Mouse (Mus musculus) gastrocnemius, adult 18-20 months (tissue): ENCODE data around the gene Taar8a. TPM values are rescaled to one million over a fixed set of nuclear protein-coding genes. Genes with fewer than 3 reads are reported as not detected.
"Not testable (repeated sequence)": the region's sequence is repeated elsewhere in the genome, so short reads cannot be mapped to it uniquely, and the experiment has no call there.

Experiments used
- DNase-seq: peaks from one replicate; pipeline ENCODE4 v3.0.0; 2021; ENCODE audit warnings: low spot score
- long read RNA-seq, 2 experiments: library from polyadenylated mRNA; stranded (forward); transcript quantifications; one replicate each; pipeline ENCODE4 v2.0.0; 2021
- total RNA-seq, 2 experiments: library from RNA; stranded (reverse); gene quantifications; 2 replicates each; pipeline ENCODE4 v1.2.3; 2021

Taar8a gene
- total RNA-seq, result not detected
- long read RNA-seq, experiment 1, result 0 reads
- long read RNA-seq, experiment 2, result 0 reads

DNA sequence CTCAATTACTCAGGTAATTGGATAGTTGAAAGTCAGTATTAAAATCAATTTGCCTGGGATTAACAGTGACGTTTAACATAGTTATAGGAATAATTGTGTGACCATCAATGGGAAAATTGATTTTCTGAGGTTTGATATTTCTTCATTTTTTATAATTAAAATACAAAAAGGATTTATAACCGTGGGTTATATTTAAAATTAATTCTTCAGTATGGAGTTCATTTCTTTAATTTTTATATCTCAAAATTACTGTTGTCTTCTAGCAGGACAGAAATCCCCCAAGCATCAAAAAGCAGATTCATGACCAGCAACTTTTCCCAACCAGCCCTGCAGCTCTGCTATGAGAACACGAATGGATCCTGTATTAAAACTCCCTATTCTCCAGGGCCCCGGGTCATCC is at the start of gene Taar8a:
Gene Taar8a, plus strand, starts transcription at position 301 of the 400 bp plus-strand sequence.
- not testable (repeated sequence) for DNase-seq

DNA sequence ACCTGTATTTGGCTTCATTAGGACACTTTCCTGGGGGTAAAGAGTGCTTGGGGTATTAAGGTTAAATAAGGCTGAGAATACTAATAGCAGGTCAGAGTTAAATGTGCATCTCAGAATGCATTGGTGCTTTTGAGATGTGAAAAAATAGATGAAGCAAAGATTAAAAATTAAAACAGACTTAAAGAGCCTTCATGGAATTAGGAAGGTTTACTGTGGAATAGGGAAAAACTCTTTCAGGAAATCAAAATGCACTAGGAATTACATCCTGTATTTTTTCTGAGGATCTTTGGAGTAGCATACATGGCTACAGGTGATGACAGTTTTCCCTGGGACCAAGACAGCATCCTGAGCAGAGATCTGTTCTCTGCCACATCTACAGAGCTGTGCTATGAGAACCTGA is 49.4 kb upstream of the Taar8a start, which contains the start of gene Taar7d:
Gene Taar7d, plus strand, starts transcription at position 301 of the 400 bp plus-strand sequence.
- DNase-seq, result no peak

DNA sequence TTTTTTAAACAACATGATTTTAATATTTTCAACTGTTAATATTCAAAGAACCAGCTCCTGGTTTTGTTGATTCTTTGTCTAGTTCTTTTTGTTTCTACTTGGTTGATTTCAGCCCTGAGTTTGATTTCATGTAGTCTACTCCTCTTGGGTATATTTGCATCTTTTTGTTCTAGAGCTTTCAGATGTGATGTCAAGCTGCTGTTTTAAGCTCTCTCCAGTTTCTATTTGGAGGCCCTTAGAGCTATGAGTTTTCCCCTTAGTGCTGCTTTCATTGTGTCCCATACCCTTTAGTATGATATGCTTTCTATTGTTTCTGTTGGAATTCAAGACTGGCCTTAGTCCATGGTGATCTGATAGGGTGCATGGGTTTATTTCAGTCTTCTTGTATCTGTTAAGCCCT is 45.0 kb upstream of the Taar8a start:
- DNase-seq, result no peak

DNA sequence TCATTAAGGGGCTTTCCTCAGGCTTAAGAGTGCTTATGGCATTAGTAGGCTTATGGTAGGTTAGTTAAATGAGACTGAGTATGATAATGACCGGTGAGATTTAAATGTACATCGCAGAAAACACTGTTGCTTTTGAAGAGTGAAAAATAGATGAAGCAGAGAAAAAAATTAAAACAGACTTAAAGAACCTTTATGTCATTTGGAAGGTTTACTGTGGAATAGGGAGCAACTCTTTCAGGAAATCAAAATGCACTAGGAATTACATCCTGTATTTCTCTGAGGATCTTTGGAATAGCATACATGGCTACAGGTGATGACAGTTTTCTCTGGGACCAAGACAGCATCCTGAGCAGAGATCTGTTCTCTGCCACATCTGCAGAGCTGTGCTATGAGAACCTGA is 39.0 kb upstream of the Taar8a start, which contains the start of gene Taar7e:
Gene Taar7e, plus strand, starts transcription at position 301 of the 400 bp plus-strand sequence.
- DNase-seq, result no peak

DNA sequence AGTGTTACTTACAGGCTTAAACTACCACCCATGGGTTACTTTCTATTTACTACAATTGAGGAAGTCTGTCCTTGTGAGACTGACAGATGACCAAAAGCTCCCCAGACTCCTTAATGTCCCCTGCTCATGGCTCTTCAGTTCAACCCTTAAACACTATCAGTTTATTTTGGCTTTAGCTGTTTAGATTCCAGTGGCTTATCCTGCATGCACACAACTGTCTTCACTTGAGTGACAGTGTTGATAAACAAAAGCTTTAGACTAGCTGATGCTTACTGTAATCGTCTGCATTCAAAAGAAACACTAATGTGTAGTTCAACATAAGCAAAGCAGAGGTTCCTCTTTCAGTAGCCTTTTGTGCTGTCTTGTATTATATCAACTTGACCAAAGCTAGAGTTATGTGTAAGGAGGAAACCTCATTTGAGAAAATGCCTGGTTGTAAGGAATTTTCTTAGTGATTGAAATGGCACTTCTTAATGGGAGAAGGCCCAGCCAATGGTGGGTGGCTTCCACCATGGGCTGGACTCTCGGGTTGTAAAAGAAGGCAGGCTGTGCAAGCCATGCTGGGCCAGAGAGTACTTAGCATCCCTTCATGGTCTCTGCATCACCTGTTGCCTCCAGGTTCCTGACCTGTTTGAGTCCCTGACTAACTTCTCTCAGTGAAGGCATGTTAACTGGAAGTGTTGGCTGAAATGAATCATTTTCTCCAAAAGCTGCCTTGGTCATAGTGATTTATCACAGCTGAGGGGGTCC is 36.0 kb upstream of the Taar8a start:
- DNase-seq, result no peak

DNA sequence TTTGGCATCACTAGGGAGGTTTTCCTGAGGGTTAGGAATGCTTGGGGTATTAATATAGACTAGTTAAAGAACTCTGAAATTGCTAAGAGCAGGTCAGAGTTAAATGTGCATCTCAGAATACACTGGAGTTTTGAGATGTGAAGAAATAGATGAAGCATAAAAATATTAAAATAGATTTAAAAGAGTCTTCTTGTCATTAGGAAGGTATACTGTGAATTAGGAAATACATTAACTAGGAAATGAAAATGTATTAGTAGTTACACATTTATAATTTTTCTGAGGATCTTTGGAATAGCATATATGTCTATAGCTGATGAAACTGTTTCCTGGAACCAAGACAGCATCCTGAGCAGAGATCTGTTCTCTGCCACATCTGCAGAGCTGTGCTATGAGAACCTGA is 27.1 kb upstream of the Taar8a start, which contains the start of gene Taar7f:
Gene Taar7f, plus strand, starts transcription at position 301 of the 400 bp plus-strand sequence.
- no peak for DNase-seq

DNA sequence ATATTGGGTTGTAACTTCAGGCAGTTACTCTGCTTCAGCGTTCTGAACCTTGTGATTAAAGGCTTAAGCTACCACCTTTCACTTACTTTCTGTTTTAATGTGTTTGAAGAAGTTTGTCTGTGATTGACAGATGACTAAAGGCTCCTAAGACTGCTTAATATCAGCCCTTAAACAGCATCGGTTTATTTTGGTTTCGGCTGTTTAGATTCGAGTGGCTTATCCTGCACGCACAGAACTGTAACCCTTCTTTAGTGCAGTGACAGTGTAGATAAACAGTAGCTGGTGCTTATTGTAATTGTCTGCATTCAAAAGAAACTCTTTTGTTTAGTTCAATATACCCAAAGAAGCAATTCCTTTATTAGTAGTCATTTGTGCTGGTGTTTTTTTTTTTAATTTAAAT is 24.3 kb upstream of the Taar8a start:
- no peak for DNase-seq

DNA sequence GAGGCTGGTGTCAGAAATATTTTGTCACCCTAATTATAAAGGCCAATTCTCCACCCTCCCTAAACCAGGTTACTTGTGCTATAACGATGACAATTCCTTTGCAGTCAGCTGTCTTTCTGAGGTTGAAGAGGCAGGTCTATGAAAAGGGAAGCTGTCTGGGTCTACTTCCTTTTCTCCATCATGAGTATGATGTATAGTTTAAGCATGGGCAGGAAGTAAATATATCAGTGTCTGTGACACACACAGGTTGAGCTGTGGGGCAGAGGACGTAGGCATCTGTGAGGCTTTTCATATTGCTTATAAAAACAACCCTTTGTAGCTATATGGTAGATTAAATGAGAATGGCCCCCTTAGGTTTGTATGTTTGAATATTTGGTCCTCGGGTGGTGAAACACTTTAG is 17.3 kb upstream of the Taar8a start:
- DNase-seq, result no peak

DNA sequence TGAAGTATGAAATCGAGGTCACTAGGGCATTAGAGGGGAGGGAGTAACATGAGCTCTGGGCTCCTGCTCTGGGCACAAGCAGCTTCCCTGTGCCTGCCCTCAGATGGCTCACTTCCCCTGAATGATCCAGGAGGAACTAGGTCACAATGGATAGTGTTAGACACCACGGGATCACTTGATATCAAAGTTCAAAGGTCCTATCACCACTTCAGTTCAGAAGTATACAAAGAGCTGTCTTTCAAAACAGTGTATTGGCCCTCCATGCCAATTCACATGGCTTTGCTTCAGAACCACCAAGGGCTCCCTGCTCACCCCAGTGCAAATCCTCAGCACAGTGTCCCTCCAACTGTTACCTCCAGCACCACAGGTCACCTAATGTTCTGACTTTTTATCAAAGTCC is 1.5 kb upstream of the Taar8a start:
- not testable (repeated sequence) for DNase-seq

DNA sequence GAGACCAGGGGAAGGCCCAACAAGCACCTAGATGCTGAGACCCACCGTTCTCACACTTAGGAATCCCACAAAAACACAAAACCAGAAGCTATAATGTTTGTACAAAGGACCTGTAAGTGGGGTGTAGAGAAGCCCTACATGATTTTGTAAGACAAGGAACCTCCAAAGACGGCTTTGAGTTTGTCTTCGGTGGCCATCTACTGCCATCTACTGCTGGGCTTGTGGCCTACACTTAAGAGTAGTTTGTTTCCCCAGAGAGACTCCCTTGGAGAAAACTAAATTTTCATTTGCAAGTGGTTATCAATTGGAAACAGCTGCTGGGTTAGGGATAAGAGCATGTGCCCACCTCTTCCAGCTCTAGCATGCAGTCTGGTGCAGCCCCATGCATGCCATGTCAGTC is 3.9 kb downstream of the Taar8a start:
- peak; percentile 5 for DNase-seq

DNA sequence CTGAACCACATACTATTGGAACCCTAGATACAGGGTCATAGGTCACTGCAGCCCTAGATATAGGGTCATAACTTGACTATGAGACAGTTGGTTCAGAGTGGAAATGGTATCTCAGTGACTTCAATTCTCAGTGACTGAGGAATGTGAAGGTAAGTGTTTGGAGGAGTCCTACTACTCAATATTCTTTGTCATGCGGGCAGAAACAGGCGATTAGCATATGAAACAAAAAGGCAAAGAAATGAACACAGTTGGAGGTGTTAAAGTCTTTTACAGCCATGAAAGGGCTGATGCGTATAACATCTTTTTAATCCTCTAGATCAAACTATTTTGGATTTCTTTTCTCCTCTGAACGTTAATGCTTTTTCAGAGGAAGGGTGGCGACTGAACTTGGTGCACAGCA is 9.6 kb downstream of the Taar8a start:
- no peak for DNase-seq

DNA sequence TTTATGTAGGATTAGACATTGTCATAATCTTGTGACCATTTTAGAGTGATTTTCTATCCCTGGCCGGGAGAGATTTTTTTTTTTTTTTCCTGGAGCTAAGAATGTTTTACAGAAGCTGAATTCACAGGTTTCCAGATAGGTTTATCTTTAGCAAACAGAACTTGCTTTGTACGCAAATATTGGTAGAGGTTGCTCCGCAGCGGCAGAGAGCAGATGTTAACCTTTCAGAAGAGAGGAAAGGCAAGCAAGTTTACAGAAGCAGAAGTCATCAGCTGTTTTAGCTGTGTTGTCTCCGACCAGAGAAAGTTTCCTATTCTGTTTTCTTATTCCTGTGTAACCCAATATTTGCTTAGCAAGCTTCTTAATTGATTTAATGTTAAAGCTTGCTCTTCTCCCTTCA is 10.3 kb downstream of the Taar8a start:
- no peak for DNase-seq

DNA sequence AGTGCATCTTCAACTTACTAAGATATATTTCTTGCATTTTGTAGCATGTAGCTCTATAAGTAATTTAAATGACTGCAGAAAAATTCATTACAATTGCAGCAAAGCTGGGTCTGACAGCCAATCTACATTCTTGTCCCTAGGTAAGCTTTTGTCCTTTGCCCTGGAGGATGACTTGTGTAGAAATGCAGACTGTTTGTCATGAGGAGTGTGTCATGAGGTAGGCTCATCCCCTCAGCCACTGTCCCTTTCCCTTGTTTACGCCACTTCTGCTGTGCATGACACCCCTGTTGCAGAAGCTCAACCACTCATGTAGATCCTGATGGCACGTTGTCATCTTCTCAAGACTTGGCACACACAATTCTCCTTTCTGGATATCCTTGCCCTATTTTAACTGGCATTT is 10.9 kb downstream of the Taar8a start:
- no peak for DNase-seq

DNA sequence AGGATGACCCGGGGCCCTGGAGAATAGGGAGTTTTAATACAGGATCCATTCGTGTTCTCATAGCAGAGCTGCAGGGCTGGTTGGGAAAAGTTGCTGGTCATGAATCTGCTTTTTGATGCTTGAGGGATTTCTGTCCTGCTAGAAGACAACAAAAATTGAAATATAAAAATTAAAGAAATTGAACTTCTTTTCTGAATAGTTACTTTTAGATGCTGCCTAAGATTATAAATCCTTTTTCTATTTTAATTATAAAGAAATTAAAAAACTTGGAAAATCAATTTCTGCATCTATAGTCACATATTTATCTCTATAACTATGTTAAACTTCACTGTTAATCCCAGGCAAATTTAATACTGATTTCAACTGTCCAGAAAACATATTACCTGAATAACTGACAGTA is 15.9 kb downstream of the Taar8a start, which contains the start of gene Taar8b:
Gene Taar8b, minus strand, starts transcription at position 101 of the 400 bp plus-strand sequence.
- no peak for DNase-seq

DNA sequence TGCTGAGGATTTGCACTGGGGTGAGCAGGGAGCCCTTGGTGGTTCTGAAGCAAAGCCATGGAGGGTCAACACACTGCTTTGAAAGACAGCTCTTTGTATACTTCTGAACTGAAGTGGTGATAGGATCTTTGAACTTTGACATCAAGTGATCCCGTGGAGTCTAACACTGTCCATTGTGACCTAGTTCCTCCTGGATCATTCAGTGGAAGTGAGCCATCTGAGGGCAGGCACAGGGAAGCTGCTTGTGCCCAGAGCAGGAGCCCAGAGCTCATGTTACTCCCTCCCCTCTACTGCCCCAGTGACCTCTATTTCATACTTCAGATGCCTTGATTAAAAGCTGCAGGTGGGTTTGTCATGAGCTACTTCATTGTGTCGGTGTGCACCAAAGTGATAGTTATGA is 20.7 kb downstream of the Taar8a start:
- not testable (repeated sequence) for DNase-seq

DNA sequence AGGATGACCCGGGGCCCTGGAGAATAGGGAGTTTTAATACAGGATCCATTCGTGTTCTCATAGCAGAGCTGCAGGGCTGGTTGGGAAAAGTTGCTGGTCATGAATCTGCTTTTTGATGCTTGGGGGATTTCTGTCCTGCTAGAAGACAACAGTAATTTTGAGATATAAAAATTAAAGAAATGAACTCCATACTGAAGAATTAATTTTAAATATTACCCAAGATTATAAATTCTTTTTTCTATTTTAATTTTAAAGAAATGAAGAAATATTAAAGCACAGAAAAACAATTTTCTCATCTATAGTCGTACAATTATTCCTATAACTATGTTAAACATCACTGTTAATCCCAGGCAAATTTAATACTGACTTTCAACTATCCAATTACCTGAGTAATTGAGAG is 25.5 kb downstream of the Taar8a start, which contains the start of gene Taar8c:
Gene Taar8c, minus strand, starts transcription at position 101 of the 400 bp plus-strand sequence.
- not testable (repeated sequence) for DNase-seq

DNA sequence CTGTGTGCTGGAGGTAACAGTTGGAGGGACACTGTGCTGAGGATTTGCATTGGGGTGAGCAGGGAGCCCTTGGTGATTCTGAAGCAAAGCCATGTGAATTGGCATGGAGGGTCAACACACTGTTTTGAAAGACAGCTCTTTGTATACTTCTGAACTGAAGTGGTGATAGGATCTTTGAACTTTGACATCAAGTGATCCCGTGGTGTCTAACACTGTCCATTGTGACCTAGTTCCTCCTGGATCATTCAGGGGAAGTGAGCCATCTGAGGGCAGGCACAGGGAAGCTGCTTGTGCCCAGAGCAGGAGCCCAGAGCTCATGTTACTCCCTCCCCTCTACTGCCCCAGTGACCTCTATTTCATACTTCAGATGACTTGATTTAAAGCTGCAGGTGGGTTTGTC is 27.0 kb downstream of the Taar8a start:
- not testable (repeated sequence) for DNase-seq

DNA sequence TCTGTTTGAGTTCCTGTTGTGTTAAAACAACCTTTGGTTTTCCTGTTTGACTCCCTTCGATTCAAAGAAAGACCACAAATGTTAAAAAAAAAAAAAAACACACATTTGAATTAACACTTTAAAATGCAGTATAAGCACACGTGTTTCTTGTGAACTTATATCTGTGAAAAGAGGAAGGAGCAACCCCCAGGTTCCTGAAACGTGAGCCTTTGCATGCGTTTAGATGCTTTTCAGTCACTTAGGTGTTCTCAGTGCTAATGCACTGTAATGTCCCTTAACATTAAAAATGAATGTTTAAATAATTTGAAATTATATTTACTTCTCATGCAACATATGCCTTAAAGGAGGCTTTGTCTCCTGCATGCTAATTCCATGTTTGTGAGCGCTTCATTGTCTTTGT is 31.4 kb downstream of the Taar8a start:
- no peak for DNase-seq

DNA sequence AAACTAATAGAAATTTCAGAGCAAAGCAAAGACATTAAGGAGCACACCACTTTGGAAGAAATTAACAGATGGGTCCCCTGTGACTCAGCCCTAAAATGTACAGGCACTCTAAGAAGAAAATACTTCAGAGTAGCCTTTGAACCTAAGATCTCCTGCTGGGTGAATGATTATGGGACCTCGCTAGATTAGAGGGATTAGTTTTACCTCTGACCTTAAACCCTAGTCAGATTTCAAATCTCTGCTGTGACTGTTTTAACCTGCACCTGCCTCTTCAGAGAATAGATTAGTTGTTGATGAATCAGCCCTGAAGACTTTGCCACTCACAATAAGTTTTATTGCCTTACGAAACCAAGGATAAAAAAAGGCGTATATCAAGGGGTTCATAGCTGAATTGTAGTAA is 31.9 kb downstream of the Taar8a start:
- no peak for DNase-seq

DNA sequence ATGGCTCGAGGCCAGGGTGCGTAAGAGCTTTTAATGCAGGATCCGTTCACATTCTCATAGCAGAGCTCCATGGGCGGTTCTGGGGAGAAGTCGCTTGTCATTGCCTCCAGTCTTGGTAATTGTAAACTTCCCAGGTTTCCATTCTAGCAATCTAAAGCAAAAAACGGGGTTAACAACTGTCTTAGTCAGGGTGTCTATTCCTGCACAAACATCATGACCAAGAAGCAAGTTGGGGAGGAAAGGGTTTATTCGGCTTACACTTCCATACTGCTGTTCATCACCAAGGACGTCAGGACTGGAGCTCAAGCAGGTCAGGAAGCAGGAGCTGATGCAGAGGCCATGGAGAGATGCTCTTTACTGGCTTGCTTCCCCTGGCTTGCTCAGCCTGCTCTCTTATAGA is 33.1 kb downstream of the Taar8a start, which contains the start of gene Taar9:
Gene Taar9, minus strand, starts transcription at position 101 of the 400 bp plus-strand sequence.
- DNase-seq, result not testable (repeated sequence)

DNA sequence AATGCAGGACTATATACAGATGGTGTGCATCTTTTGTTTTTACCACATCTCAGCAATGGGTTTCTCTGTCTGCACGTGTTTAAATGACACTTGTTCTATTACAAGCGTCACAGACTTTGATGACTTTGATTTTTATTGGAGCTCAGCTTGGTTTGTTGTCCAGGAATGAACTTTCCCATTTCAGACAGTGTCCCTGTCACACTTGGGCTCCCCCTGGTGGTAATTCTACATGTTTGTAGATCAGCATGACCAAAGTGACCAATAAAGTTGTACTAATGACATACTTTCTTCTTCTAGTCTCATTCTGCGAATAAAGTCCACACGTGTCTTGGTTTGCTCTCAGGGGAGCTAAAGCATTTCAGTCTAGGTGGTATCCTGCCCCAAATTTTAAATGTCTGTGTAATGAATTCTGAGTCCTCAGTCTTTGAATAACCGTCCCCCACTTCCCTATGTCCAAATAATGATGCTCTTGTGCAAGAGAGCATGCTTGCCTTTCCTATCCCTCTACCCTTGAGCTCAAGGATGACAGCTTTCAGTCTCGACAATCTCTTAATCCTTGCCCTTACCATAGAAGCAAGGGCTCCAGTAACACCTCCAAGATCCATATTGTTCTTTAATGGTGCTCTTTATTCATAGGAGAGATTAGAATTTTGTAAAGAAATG is 34.9 kb downstream of the Taar8a start:
- DNase-seq, result peak; percentile 40
